Mouse (Mus musculus): ENCODE data around the gene Snx12. TPM values are rescaled to one million over a fixed set of nuclear protein-coding genes. Genes with fewer than 3 reads are reported as not detected.

Snx12 gene
- 10 to 100 TPM; 47.4 to 58.4 TPM for total RNA-seq (2021)
- long read RNA-seq, experiment 1, partial matches to known transcripts = 2 of 21 reads
- long read RNA-seq, experiment 1, other reads (novel, unspliced or antisense) = 10 of 21 reads
- long read RNA-seq, experiment 2, transcript Snx12-201 (5 exons, 1,002 nt) = major isoform, 10 of 18 reads
- long read RNA-seq, experiment 2, partial matches to known transcripts = 3 of 18 reads
- long read RNA-seq, experiment 2, other reads (novel, unspliced or antisense) = 5 of 18 reads

GRCm38 (mm10) chrX:101221834-101222795, at the start of gene Snx12:
TSS of gene Snx12 (minus strand) at chrX:101222563.
- DNase-seq (ENCODE audit: low spot score in 2 of 2) = peak; percentile 70 to 79

- DNase-seq (ENCODE audit: low spot score in 2 of 2) = no peak
Observed at GRCm38 (mm10) chrX:101268755-101269124, 46.4 kb upstream of the Snx12 start, which contains the start of gene Gm20489. TSS of gene Gm20489 (minus strand) at chrX:101269023.

- no peak for DNase-seq (ENCODE audit: low spot score in 2 of 2)
Observed at GRCm38 (mm10) chrX:101268025-101268754, 45.8 kb upstream of the Snx12 start, which contains the start of gene Il2rg. TSS of gene Il2rg (minus strand) at chrX:101268255.

- no peak for DNase-seq (ENCODE audit: low spot score in 2 of 2)
Observed at GRCm38 (mm10) chrX:101266631-101267030, 44.3 kb upstream of the Snx12 start.

GRCm38 (mm10) chrX:101263892-101264291, 41.5 kb upstream of the Snx12 start, which contains the start of gene Gm614:
TSS of gene Gm614 (minus strand) at chrX:101263992.
- no peak for DNase-seq (ENCODE audit: low spot score in 2 of 2)

- DNase-seq (ENCODE audit: low spot score in 2 of 2) = peak in 1 of 2 experiments; percentile 22
Observed at GRCm38 (mm10) chrX:101260441-101261325, 38.3 kb upstream of the Snx12 start.

- DNase-seq (ENCODE audit: low spot score in 2 of 2) = peak in 1 of 2 experiments; percentile 20
Observed at GRCm38 (mm10) chrX:101256603-101257002, 34.2 kb upstream of the Snx12 start.

GRCm38 (mm10) chrX:101254740-101255139, 32.4 kb upstream of the Snx12 start:
- DNase-seq (ENCODE audit: low spot score in 2 of 2) = no peak

- DNase-seq (ENCODE audit: low spot score in 2 of 2) = peak; percentile 61 to 85
Observed at GRCm38 (mm10) chrX:101253952-101254729, 31.8 kb upstream of the Snx12 start, which contains the start of gene Foxo4. TSS of gene Foxo4 (plus strand) at chrX:101254528.

GRCm38 (mm10) chrX:101245011-101245410, 22.6 kb upstream of the Snx12 start:
- no peak for DNase-seq (ENCODE audit: low spot score in 2 of 2)

GRCm38 (mm10) chrX:101222796-101223162, 416 bp upstream of the Snx12 start:
- no peak for DNase-seq (ENCODE audit: low spot score in 2 of 2)

GRCm38 (mm10) chrX:101189285-101189684, 33.1 kb downstream of the Snx12 start:
- DNase-seq (ENCODE audit: low spot score in 2 of 2) = no peak

- no peak for DNase-seq (ENCODE audit: low spot score in 2 of 2)
Observed at GRCm38 (mm10) chrX:101187647-101188046, 34.7 kb downstream of the Snx12 start.

- no peak for DNase-seq (ENCODE audit: low spot score in 2 of 2)
Observed at GRCm38 (mm10) chrX:101173388-101173787, 49.0 kb downstream of the Snx12 start.

GRCm38 (mm10) chrX:101168425-101168824, 53.9 kb downstream of the Snx12 start:
- no peak for DNase-seq (ENCODE audit: low spot score in 2 of 2)

GRCm38 (mm10) chrX:101163739-101164138, 58.6 kb downstream of the Snx12 start:
- no peak for DNase-seq (ENCODE audit: low spot score in 2 of 2)

GRCm38 (mm10) chrX:101163278-101163677, 59.1 kb downstream of the Snx12 start:
- no peak for DNase-seq (ENCODE audit: low spot score in 2 of 2)

GRCm38 (mm10) chrX:101162532-101162931, 59.8 kb downstream of the Snx12 start:
- DNase-seq (ENCODE audit: low spot score in 2 of 2) = no peak

- DNase-seq (ENCODE audit: low spot score in 2 of 2) = no peak
Observed at GRCm38 (mm10) chrX:101157488-101157887, 64.9 kb downstream of the Snx12 start.
